Mouse (Mus musculus) embryonic facial prominence, embryonic 15.5 days (tissue): ENCODE results near the gene Slc7a14. TPM values are rescaled to one million over a fixed set of nuclear protein-coding genes. Genes with fewer than 3 reads are reported as not detected.
A peak's percentile ranks its signal among the peaks of the same experiment; 100 is the strongest.

Source experiments
- ATAC-seq: fragments of 200-750 bp; cut with Nextera tagmentation; 2 replicates; pipeline ENCODE4 v1.8.0; 2017; ENCODE audit warnings: low read depth, moderate TSS enrichment; ENCODE audit not compliant: insufficient number of reproducible peaks, low FRiP score, low TSS enrichment
- H3K27ac ChIP-seq: fragments of 300-500 bp; sonication (generic); replicated peaks from 2 replicates; pipeline ENCODE4 v1.5.1; 2015; ENCODE audit warnings: mild to moderate bottlenecking, inconsistent platforms
- H3K27me3 ChIP-seq: fragments of 300-500 bp; sonication (generic); 2 replicates; pipeline ENCODE4 v1.6.1; 2015; ENCODE audit warnings: inconsistent platforms
- H3K36me3 ChIP-seq: fragments of 300-500 bp; sonication (generic); 2 replicates; pipeline ENCODE4 v1.6.1; 2015; ENCODE audit warnings: mild to moderate bottlenecking, inconsistent platforms
- H3K4me1 ChIP-seq: fragments of 300-500 bp; sonication (generic); 2 replicates; pipeline ENCODE4 v1.6.1; 2015; ENCODE audit warnings: inconsistent platforms
- H3K4me2 ChIP-seq: fragments of 300-500 bp; sonication (generic); replicated peaks from 2 replicates; pipeline ENCODE4 v1.6.1; 2015; ENCODE audit warnings: mild to moderate bottlenecking, inconsistent platforms
- H3K4me3 ChIP-seq: fragments of 300-500 bp; sonication (generic); replicated peaks from 2 replicates; pipeline ENCODE4 v1.5.1; 2015; ENCODE audit warnings: mild to moderate bottlenecking, inconsistent platforms
- H3K9ac ChIP-seq: fragments of 300-500 bp; sonication (generic); 2 replicates; pipeline ENCODE4 v1.6.1; 2015; ENCODE audit warnings: inconsistent platforms
- H3K9me3 ChIP-seq: fragments of 300-500 bp; sonication (generic); replicated peaks from 2 replicates; pipeline ENCODE4 v1.6.1; 2016; ENCODE audit warnings: inconsistent platforms
- WGBS: fragments of 180-500 bp; shearing (Covaris S2); methylation state at CpG from one replicate; pipeline ENCODE4 v1.1.7; 2015; 5-methylcytosine and 5-hydroxymethylcytosine counted together
- polyA plus RNA-seq: library from polyadenylated mRNA; unstranded; fragments of >200 nt; fragmentation: Nextera tagmentation; extraction: Ambion mirVana; gene quantifications from 2 replicates; pipeline ENCODE4 v1.2.1, GENCODE M21; 2015

The Slc7a14 gene
- polyA plus RNA-seq, 1 experiment from 2014 or later, result 0.09 TPM

- Histone ChIP-seq H3K27ac (no peak overlapping the region), H3K36me3 (no peaks in the 10 kb centered on the region), H3K4me1 (peaks cover 25% of the 10 kb centered on the region), H3K9me3 (no peaks in the 10 kb centered on the region), H3K9ac (no peak overlapping the region), H3K4me3 (no peak overlapping the region), H3K4me2 (peak overlapping the region; percentile 17; the same call in 1 of the 2 replicates), H3K27me3 (no peaks in the 10 kb centered on the region)
- ATAC-seq, result no peak
- 32% methylated on average over 3 of the region's 3 CpGs for WGBS
Measured at GRCm38 (mm10) chr3:31156126-31156525, 154.1 kb downstream of the Slc7a14 start.

Other genes starting within 250 kb of the Slc7a14 start
- 15.8 and 16.7 TPM in 2 replicates for gene Skil, start 215.3 kb downstream of the Slc7a14 start, polyA plus RNA-seq
- gene Cldn11, start 160.5 kb downstream of the Slc7a14 start, polyA plus RNA-seq, result 16.3 and 34.5 TPM in 2 replicates